Comparison of ENCODE assay signal across 23 mouse cellular contexts in the genomic region with DNA sequence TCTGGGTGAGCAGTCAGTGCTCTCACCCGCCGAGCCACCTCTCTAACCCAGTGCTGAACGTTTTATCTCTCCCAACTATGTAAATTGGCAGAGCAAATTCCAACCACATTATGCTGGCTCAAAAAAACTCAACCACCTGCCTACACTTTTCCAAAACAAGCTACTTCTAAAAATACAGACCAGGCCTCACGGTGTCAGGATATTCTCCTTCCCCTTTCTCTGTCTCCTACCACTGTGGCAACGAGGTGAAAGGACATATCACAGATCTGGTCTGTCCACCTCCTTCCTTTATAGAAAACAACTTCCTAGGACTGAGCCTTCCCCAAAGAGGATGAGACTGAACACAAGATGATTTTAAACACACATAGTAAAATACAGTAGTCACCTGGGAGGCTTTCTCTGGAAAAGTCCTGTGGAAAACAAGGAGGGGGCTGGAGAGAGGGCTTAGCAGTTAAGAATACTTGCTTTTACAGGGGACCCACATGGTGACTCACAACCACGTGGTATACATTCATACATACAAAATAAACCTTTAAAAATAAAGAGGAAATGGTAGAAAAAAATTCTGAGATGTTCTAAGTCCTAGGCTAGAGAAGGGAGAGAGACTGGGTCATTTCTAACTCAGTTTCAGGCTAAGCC. TPM values are rescaled to one million over a fixed set of nuclear protein-coding genes. Genes with fewer than 3 reads are reported as not detected.
A peak's percentile ranks its signal among the peaks of the same experiment; 100 is the strongest.
DNase-seq lines count a peak whose midpoint lies in the region; ATAC-seq and TF ChIP-seq lines count a peak whose summit lies in the region.
"Had no signal": no experiment of that assay in that cellular context is flagged by ENCODE, and none has a peak within 500 bp of the region (broad histone marks: within the 10 kb centered on the region; RNA-seq: fewer than 3 reads in every experiment).

No protein-coding gene starts in this region.

- H3K27ac ChIP-seq in embryonic facial prominence, embryonic 14.5 days (replicated peaks; ENCODE audit: low read depth, low read length) = no peak overlapping the region
- H3K27ac ChIP-seq in embryonic facial prominence, embryonic 10.5 days (replicated peaks) = no peak overlapping the region
- peak overlapping the region; percentile 44; the same call in 1 of the 2 replicates for H3K27ac ChIP-seq in cortical plate, adult 2 months (ENCODE audit: insufficient read depth, low read length)
- H3K27ac ChIP-seq in gastrocnemius, adult 2 months = no peak overlapping the region
- H3K27ac ChIP-seq: embryonic facial prominence, embryonic 13.5 days; forebrain, embryonic 13.5 days; hindbrain, embryonic 12.5 days had no signal

- no peaks in the 10 kb centered on the region for H3K4me1 ChIP-seq in embryonic facial prominence, embryonic 14.5 days (ENCODE audit: control insufficient read depth, insufficient read depth, low read length)
- no peaks in the 10 kb centered on the region for H3K4me1 ChIP-seq in embryonic facial prominence, embryonic 10.5 days
- H3K4me1 ChIP-seq in cortical plate, adult 2 months (ENCODE audit: control insufficient read depth, insufficient read depth, low read length) = peaks cover 6% of the 10 kb centered on the region
- H3K4me1 ChIP-seq: embryonic facial prominence, embryonic 13.5 days; forebrain, embryonic 13.5 days; hindbrain, embryonic 12.5 days had no signal

- 81% methylated on average over 6 of the region's 6 CpGs for WGBS in embryonic facial prominence, embryonic 14.5 days
- WGBS in embryonic facial prominence, embryonic 10.5 days = 93% methylated on average over 6 of the region's 6 CpGs

- intact Hi-C loops in left cerebral cortex, postnatal 25 days (cut with DNase I) = loop anchor here (2.0 kb wide), 1 partner anchor 158 kb away; no protein-coding TSS in a partner anchor
- intact Hi-C loops in left cerebral cortex, postnatal 4 days (cut with DNase I) = no loop called here
- intact Hi-C loops in gastrocnemius, adult 2 months (cut with DNase I) = no loop called here

- ATAC-seq in embryonic facial prominence, embryonic 14.5 days (ENCODE audit: low read depth) = no peak
- ATAC-seq: activated CD4-positive, CD25-positive, alpha-beta regulatory T cell, adult 4 months; forebrain, embryonic 13.5 days; forebrain, postnatal 0 days; hindbrain, embryonic 16.5 days; inflammation-experienced regulatory T-cells, adult 6 months; Patski had no signal

- peaks cover 100% of the 10 kb centered on the region for H3K36me3 ChIP-seq in embryonic facial prominence, embryonic 14.5 days (ENCODE audit: control insufficient read depth, insufficient read depth, low read length)
- peaks cover 100% of the 10 kb centered on the region for H3K36me3 ChIP-seq in embryonic facial prominence, embryonic 10.5 days (replicated peaks)

- H3K27me3 ChIP-seq in embryonic facial prominence, embryonic 14.5 days (replicated peaks; ENCODE audit: control insufficient read depth, insufficient read depth, low read length) = no peaks in the 10 kb centered on the region
- no peaks in the 10 kb centered on the region for H3K27me3 ChIP-seq in embryonic facial prominence, embryonic 10.5 days (replicated peaks; ENCODE audit: low read depth, poor library complexity, severe bottlenecking)
- H3K27me3 ChIP-seq: embryonic facial prominence, embryonic 13.5 days; forebrain, embryonic 13.5 days; hindbrain, embryonic 12.5 days; Patski had no signal

- H3K9me3 ChIP-seq in embryonic facial prominence, embryonic 14.5 days (ENCODE audit: control insufficient read depth, low read length) = no peaks in the 10 kb centered on the region
- peaks cover 5% of the 10 kb centered on the region; the same call in 1 of the 2 replicates for H3K9me3 ChIP-seq in embryonic facial prominence, embryonic 10.5 days
- H3K9me3 ChIP-seq: embryonic facial prominence, embryonic 13.5 days; forebrain, embryonic 13.5 days; hindbrain, embryonic 12.5 days had no signal

- H3K4me2 ChIP-seq in embryonic facial prominence, embryonic 14.5 days (ENCODE audit: low read depth, low read length) = no peak overlapping the region
- H3K4me2 ChIP-seq: embryonic facial prominence, embryonic 13.5 days; forebrain, embryonic 13.5 days; hindbrain, embryonic 12.5 days had no signal

- no peak for TF ChIP-seq CTCF in cortical plate, adult 2 months (IDR thresholded peaks at IDR 0.05; ENCODE audit: extremely low read depth, insufficient read depth, low read length)
- no peak for TF ChIP-seq CTCF in gastrocnemius, adult 2 months (IDR thresholded peaks at IDR 0.05)

- no peak for TF ChIP-seq POLR2A in cortical plate, adult 2 months (IDR thresholded peaks at IDR 0.05; ENCODE audit: extremely low read depth, insufficient read depth, low read length)

- 0 out of 2 replicates have a peak overlapping the region, but pooled peaks have one; percentile 1 for H3K9ac ChIP-seq in embryonic facial prominence, embryonic 14.5 days (ENCODE audit: low read depth, low read length)
- H3K9ac ChIP-seq: embryonic facial prominence, embryonic 13.5 days; forebrain, embryonic 13.5 days; forebrain, postnatal 0 days; hindbrain, embryonic 12.5 days had no signal

- H3K4me3 ChIP-seq in embryonic facial prominence, embryonic 14.5 days (ENCODE audit: low read depth, low read length) = no peak overlapping the region
- no peak overlapping the region for H3K4me3 ChIP-seq in embryonic facial prominence, embryonic 10.5 days
- H3K4me3 ChIP-seq in cortical plate, adult 2 months (ENCODE audit: insufficient read depth, low read length) = no peak overlapping the region
- H3K4me3 ChIP-seq in gastrocnemius, adult 2 months = no peak overlapping the region
- H3K4me3 ChIP-seq: embryonic facial prominence, embryonic 13.5 days; forebrain, embryonic 13.5 days; hindbrain, embryonic 12.5 days had no signal

- DNase-seq in embryonic facial prominence, embryonic 14.5 days (ENCODE audit: low spot score) = no peak
- no peak for DNase-seq in embryonic facial prominence, embryonic 10.5 days (ENCODE audit: low spot score)
- DNase-seq in left cerebral cortex, postnatal 25 days (ENCODE audit: low spot score in 2 of 2) = peak; percentile 22 to 86
- DNase-seq in left cerebral cortex, postnatal 4 days = no peak
- peak; percentile 28 for DNase-seq in 416B (ENCODE audit: low read depth)
- DNase-seq in thymus, adult 18-20 months = no peak
- DNase-seq in gastrocnemius, adult 2 months = no peak
- DNase-seq: adrenal gland, postnatal 14 days; cerebellum, adult 11 months; cerebellum, adult 8-10 months; cerebellum, postnatal 14 days; forebrain, postnatal 0 days; gastrocnemius, postnatal 10 days; heart, postnatal 10 days; heart, postnatal 4 days had no signal

RNA-seq across cellular contexts. Expression of a gene that starts 24.5 kb away (rescaled TPM):
- 8.8 and 11.0 TPM in 2 replicates for polyA plus RNA-seq in embryonic facial prominence, embryonic 14.5 days (2014; fragmentation: Nextera tagmentation; extraction: Ambion mirVana)
- polyA plus RNA-seq in embryonic facial prominence, embryonic 10.5 days (2016; fragmentation: Nextera tagmentation; extraction: Ambion mirVana) = 8.6 and 9.3 TPM in 2 replicates
- total RNA-seq in left cerebral cortex, postnatal 25 days (2021) = 1 to 10 TPM; 3.3 to 3.7 TPM
- 1 to 10 TPM; 7.1 to 7.5 TPM for total RNA-seq in left cerebral cortex, postnatal 4 days (2021)
- polyA plus RNA-seq in cortical plate, adult 2 months (2012; rRNA removed) = 2.9 and 3.8 TPM in 2 replicates
- 1 to 10 TPM; 2.2 to 2.3 TPM for total RNA-seq in gastrocnemius, adult 2 months (2021)

RNA-seq across cellular contexts. Expression of a gene that starts 29.8 kb away (rescaled TPM):
- polyA plus RNA-seq in embryonic facial prominence, embryonic 14.5 days (2014; fragmentation: Nextera tagmentation; extraction: Ambion mirVana) = 17.1 and 19.7 TPM in 2 replicates
- 37.2 and 39.3 TPM in 2 replicates for polyA plus RNA-seq in embryonic facial prominence, embryonic 10.5 days (2016; fragmentation: Nextera tagmentation; extraction: Ambion mirVana)
- total RNA-seq in left cerebral cortex, postnatal 25 days (2021) = 1 to 10 TPM; 8.8 to 9.5 TPM
- 10 to 100 TPM; 16.9 to 20.4 TPM for total RNA-seq in left cerebral cortex, postnatal 4 days (2021)
- 7.2 and 7.4 TPM in 2 replicates for polyA plus RNA-seq in cortical plate, adult 2 months (2012; rRNA removed)
- 10 to 100 TPM; 13.7 to 19.3 TPM for total RNA-seq in gastrocnemius, adult 2 months (2021)

RNA-seq across cellular contexts. Expression of a gene that starts 44.6 kb away (rescaled TPM):
- polyA plus RNA-seq in embryonic facial prominence, embryonic 14.5 days (2014; fragmentation: Nextera tagmentation; extraction: Ambion mirVana) = 0.29 and 0.45 TPM in 2 replicates
- 0.14 and 0.16 TPM in 2 replicates for polyA plus RNA-seq in embryonic facial prominence, embryonic 10.5 days (2016; fragmentation: Nextera tagmentation; extraction: Ambion mirVana)
- total RNA-seq in left cerebral cortex, postnatal 25 days (2021) = under 1 TPM; 0.85 to 0.87 TPM
- under 1 TPM; 0.50 to 0.60 TPM for total RNA-seq in left cerebral cortex, postnatal 4 days (2021)
- polyA plus RNA-seq in cortical plate, adult 2 months (2012; rRNA removed) = 0.86 and 1.3 TPM in 2 replicates
- total RNA-seq in gastrocnemius, adult 2 months (2021) = under 1 TPM; 0.14 to 0.15 TPM
- polyA plus RNA-seq: activated CD4-positive, CD25-positive, alpha-beta regulatory T cell, adult 4 months; inflammation-experienced regulatory T-cells, adult 6 months had no signal

RNA-seq across cellular contexts. Expression of a gene that starts 45.8 kb away (rescaled TPM):
- 124 and 142 TPM in 2 replicates for polyA plus RNA-seq in embryonic facial prominence, embryonic 14.5 days (2014; fragmentation: Nextera tagmentation; extraction: Ambion mirVana)
- 128 and 134 TPM in 2 replicates for polyA plus RNA-seq in embryonic facial prominence, embryonic 10.5 days (2016; fragmentation: Nextera tagmentation; extraction: Ambion mirVana)
- total RNA-seq in left cerebral cortex, postnatal 25 days (2021) = 100 to 1,000 TPM; 384 to 420 TPM
- 100 to 1,000 TPM; 267 to 307 TPM for total RNA-seq in left cerebral cortex, postnatal 4 days (2021)
- 467 and 482 TPM in 2 replicates for polyA plus RNA-seq in cortical plate, adult 2 months (2012; rRNA removed)
- total RNA-seq in gastrocnemius, adult 2 months (2021) = 10 to 100 TPM; 18.6 to 30.4 TPM

RNA-seq across cellular contexts. Expression of a gene that starts 46.9 kb away (rescaled TPM):
- 9.7 and 11.1 TPM in 2 replicates for polyA plus RNA-seq in embryonic facial prominence, embryonic 14.5 days (2014; fragmentation: Nextera tagmentation; extraction: Ambion mirVana)
- polyA plus RNA-seq in embryonic facial prominence, embryonic 10.5 days (2016; fragmentation: Nextera tagmentation; extraction: Ambion mirVana) = 19.1 and 19.6 TPM in 2 replicates
- 10 to 100 TPM; 28.4 to 28.9 TPM for total RNA-seq in left cerebral cortex, postnatal 25 days (2021)
- total RNA-seq in left cerebral cortex, postnatal 4 days (2021) = 10 to 100 TPM; 27.4 to 29.6 TPM
- 15.7 and 16.1 TPM in 2 replicates for polyA plus RNA-seq in cortical plate, adult 2 months (2012; rRNA removed)
- 10 to 100 TPM in 1 of 2 experiments, 1 to 10 TPM in 1; 7.2 to 10.2 TPM for total RNA-seq in gastrocnemius, adult 2 months (2021)

Comparison
In these comparisons a context has a peak if more than half of its experiments do, and no peak if none do; other contexts are left out.
1. DNase-seq: peak in left cerebral cortex, postnatal 25 days (2 of 2) and 416B (single experiment); none in embryonic facial prominence, embryonic 14.5 days (single experiment), embryonic facial prominence, embryonic 10.5 days (single experiment), left cerebral cortex, postnatal 4 days (single experiment), thymus, adult 18-20 months (0 of 2) and gastrocnemius, adult 2 months (single experiment).